Mouse (Mus musculus): ENCODE measurements at regions not wholly inside any gene's neighbourhood (a gene's known extent, or its start where the extent isn't known, plus 50 kb on each side); places are given as distances from the start of the nearest gene placed in this dataset.
A peak's percentile ranks its signal among the peaks of the same experiment; 100 is the strongest.

GRCm38 (mm10) chr8:116200459-116200999 lies 304.2 kb upstream of the Dynlrb2 start:
- ATAC-seq (ENCODE audit: insufficient number of reproducible peaks, low FRiP score, low TSS enrichment, low read depth) = peak; percentile 48; the same call in 1 of the 2 replicates
- H3K9me3 ChIP-seq = no peaks in the 10 kb centered on the region
- H3K4me1 ChIP-seq = peaks cover 26% of the 10 kb centered on the region
- 21% methylated on average over 11 of the region's 11 CpGs for WGBS
- H3K36me3 ChIP-seq = no peaks in the 10 kb centered on the region
- no peak overlapping the region for H3K4me3 ChIP-seq
- H3K4me2 ChIP-seq = no peak overlapping the region
- H3K9ac ChIP-seq = no peak overlapping the region
- no peaks in the 10 kb centered on the region for H3K27me3 ChIP-seq
- peak overlapping the region; percentile 43; the same call in 1 of the 2 replicates for H3K27ac ChIP-seq

GRCm38 (mm10) chr8:116196623-116197184 lies 308.1 kb upstream of the Dynlrb2 start:
- H3K4me2 ChIP-seq = no peak overlapping the region
- H3K4me3 ChIP-seq = no peak overlapping the region
- no peaks in the 10 kb centered on the region for H3K36me3 ChIP-seq
- peaks cover 26% of the 10 kb centered on the region for H3K4me1 ChIP-seq
- H3K27ac ChIP-seq = peak overlapping the region; percentile 11; the same call in 1 of the 2 replicates
- no peaks in the 10 kb centered on the region for H3K9me3 ChIP-seq
- 33% methylated on average over 9 of the region's 9 CpGs for WGBS
- H3K9ac ChIP-seq = no peak overlapping the region
- peak; percentile 75 for ATAC-seq (ENCODE audit: insufficient number of reproducible peaks, low FRiP score, low TSS enrichment, low read depth)
- peaks cover 7% of the 10 kb centered on the region; the same call in 1 of the 2 replicates for H3K27me3 ChIP-seq

- Histone ChIP-seq H3K9ac (no peak overlapping the region), H3K9me3 (no peaks in the 10 kb centered on the region), H3K27me3 (peaks cover 13% of the 10 kb centered on the region; the same call in 1 of the 2 replicates), H3K4me3 (no peak overlapping the region), H3K36me3 (no peaks in the 10 kb centered on the region), H3K27ac (no peak overlapping the region), H3K4me1 (peaks cover 10% of the 10 kb centered on the region), H3K4me2 (no peak overlapping the region)
- 43% methylated on average over 3 of the region's 3 CpGs for WGBS
- ATAC-seq (ENCODE audit: insufficient number of reproducible peaks, low FRiP score, low TSS enrichment, low read depth) = no peak
These were observed 312.7 kb upstream of the Dynlrb2 start for GRCm38 (mm10) chr8:116192096-116192495.

- H3K9ac ChIP-seq = no peak overlapping the region
These were observed 319.6 kb upstream of the Dynlrb2 start for GRCm38 (mm10) chr8:116185206-116185605.

GRCm38 (mm10) chr8:116184241-116184640 lies 320.5 kb upstream of the Dynlrb2 start:
- Histone ChIP-seq H3K36me3 (no peaks in the 10 kb centered on the region), H3K9ac (no peak overlapping the region), H3K9me3 (no peaks in the 10 kb centered on the region), H3K4me2 (no peak overlapping the region), H3K4me1 (no peaks in the 10 kb centered on the region), H3K4me3 (no peak overlapping the region), H3K27me3 (0 out of 2 replicates have a peak, but pooled peaks cover 5% of the 10 kb centered on the region), H3K27ac (no peak overlapping the region)
- no peak for ATAC-seq (ENCODE audit: insufficient number of reproducible peaks, low FRiP score, low TSS enrichment, low read depth)
- WGBS = 81% methylated on average over 8 of the region's 8 CpGs

More at GRCm38 (mm10) chr8:116185206-116185605, 319.6 kb upstream of the Dynlrb2 start:
- no peak for ATAC-seq (ENCODE audit: insufficient number of reproducible peaks, low FRiP score, low TSS enrichment, low read depth)
- Histone ChIP-seq H3K4me1 (no peaks in the 10 kb centered on the region), H3K36me3 (no peaks in the 10 kb centered on the region), H3K27me3 (peaks cover 5% of the 10 kb centered on the region; the same call in 1 of the 2 replicates), H3K27ac (no peak overlapping the region), H3K4me2 (no peak overlapping the region), H3K9me3 (no peaks in the 10 kb centered on the region), H3K4me3 (no peak overlapping the region)
- WGBS = 85% methylated on average over 7 of the region's 7 CpGs

- Histone ChIP-seq H3K27me3 (no peaks in the 10 kb centered on the region), H3K4me3 (no peak overlapping the region), H3K9ac (no peak overlapping the region), H3K4me2 (no peak overlapping the region), H3K9me3 (no peaks in the 10 kb centered on the region), H3K36me3 (no peaks in the 10 kb centered on the region), H3K4me1 (no peaks in the 10 kb centered on the region), H3K27ac (no peak overlapping the region)
- ATAC-seq (ENCODE audit: insufficient number of reproducible peaks, low FRiP score, low TSS enrichment, low read depth) = no peak
- WGBS = 50% methylated on average over 2 of the region's 2 CpGs
These were observed 326.8 kb upstream of the Dynlrb2 start for GRCm38 (mm10) chr8:116177946-116178345.

GRCm38 (mm10) chr8:116174891-116175290 lies 329.9 kb upstream of the Dynlrb2 start:
- no peaks in the 10 kb centered on the region for H3K9me3 ChIP-seq
- H3K4me2 ChIP-seq = no peak overlapping the region
- no peaks in the 10 kb centered on the region for H3K36me3 ChIP-seq
- H3K4me3 ChIP-seq = no peak overlapping the region
- H3K9ac ChIP-seq = no peak overlapping the region
- H3K27ac ChIP-seq = no peak overlapping the region
- no peak for ATAC-seq (ENCODE audit: insufficient number of reproducible peaks, low FRiP score, low TSS enrichment, low read depth)
- H3K4me1 ChIP-seq = no peaks in the 10 kb centered on the region
- 33% methylated on average over 3 of the region's 3 CpGs for WGBS
- no peaks in the 10 kb centered on the region for H3K27me3 ChIP-seq

- no peaks in the 10 kb centered on the region for H3K36me3 ChIP-seq
- no peak overlapping the region for H3K4me3 ChIP-seq
- no peaks in the 10 kb centered on the region for H3K9me3 ChIP-seq
- 44% methylated on average over 1 of the region's 1 CpGs for WGBS
- no peaks in the 10 kb centered on the region for H3K27me3 ChIP-seq
- no peak overlapping the region for H3K9ac ChIP-seq
- H3K4me2 ChIP-seq = no peak overlapping the region
- no peaks in the 10 kb centered on the region for H3K4me1 ChIP-seq
- no peak for ATAC-seq (ENCODE audit: insufficient number of reproducible peaks, low FRiP score, low TSS enrichment, low read depth)
- no peak overlapping the region for H3K27ac ChIP-seq
These were observed 330.8 kb upstream of the Dynlrb2 start for GRCm38 (mm10) chr8:116173961-116174360.

GRCm38 (mm10) chr8:116167874-116168273 lies 336.9 kb upstream of the Dynlrb2 start:
- Histone ChIP-seq H3K36me3 (no peaks in the 10 kb centered on the region), H3K27me3 (peaks cover 6% of the 10 kb centered on the region; the same call in 1 of the 2 replicates), H3K4me2 (no peak overlapping the region), H3K4me1 (no peaks in the 10 kb centered on the region), H3K27ac (no peak overlapping the region), H3K9me3 (no peaks in the 10 kb centered on the region), H3K4me3 (no peak overlapping the region), H3K9ac (no peak overlapping the region)
- 59% methylated on average over 4 of the region's 4 CpGs for WGBS
- no peak for ATAC-seq (ENCODE audit: insufficient number of reproducible peaks, low FRiP score, low TSS enrichment, low read depth)

GRCm38 (mm10) chr8:116164989-116165299 lies 339.8 kb upstream of the Dynlrb2 start:
- Histone ChIP-seq H3K4me3 (no peak overlapping the region), H3K27me3 (peaks cover 6% of the 10 kb centered on the region; the same call in 1 of the 2 replicates), H3K9me3 (no peaks in the 10 kb centered on the region), H3K27ac (no peak overlapping the region), H3K9ac (no peak overlapping the region), H3K36me3 (no peaks in the 10 kb centered on the region), H3K4me2 (no peak overlapping the region), H3K4me1 (no peaks in the 10 kb centered on the region)
- WGBS = 18% methylated on average over 8 of the region's 8 CpGs
- ATAC-seq (ENCODE audit: insufficient number of reproducible peaks, low FRiP score, low TSS enrichment, low read depth) = no peak

GRCm38 (mm10) chr8:116164190-116164988 lies 340.4 kb upstream of the Dynlrb2 start:
- WGBS = 37% methylated on average over 5 of the region's 5 CpGs
- Histone ChIP-seq H3K27ac (no peak overlapping the region), H3K9ac (no peak overlapping the region), H3K4me1 (no peaks in the 10 kb centered on the region), H3K36me3 (no peaks in the 10 kb centered on the region), H3K9me3 (no peaks in the 10 kb centered on the region), H3K4me3 (no peak overlapping the region), H3K27me3 (peaks cover 6% of the 10 kb centered on the region; the same call in 1 of the 2 replicates), H3K4me2 (no peak overlapping the region)
- ATAC-seq (ENCODE audit: insufficient number of reproducible peaks, low FRiP score, low TSS enrichment, low read depth) = no peak

GRCm38 (mm10) chr8:116160932-116161331 lies 343.8 kb upstream of the Dynlrb2 start:
- Histone ChIP-seq H3K4me2 (no peak overlapping the region), H3K27me3 (peaks cover 6% of the 10 kb centered on the region; the same call in 1 of the 2 replicates), H3K27ac (no peak overlapping the region), H3K9ac (no peak overlapping the region), H3K4me1 (no peaks in the 10 kb centered on the region), H3K9me3 (no peaks in the 10 kb centered on the region), H3K4me3 (no peak overlapping the region), H3K36me3 (no peaks in the 10 kb centered on the region)
- 53% methylated on average over 5 of the region's 5 CpGs for whole genome bisulfite sequencing
- no peak for ATAC-seq (ENCODE audit: insufficient number of reproducible peaks, low FRiP score, low TSS enrichment, low read depth)

Measured in limb, embryonic 15.5 days (tissue).